Mouse (Mus musculus): ENCODE data around the gene Large1.

- TF ChIP-seq CTCF (conservative IDR thresholded peaks at IDR 0.05; ENCODE audit: low read length) (no peak), NANOG (IDR thresholded peaks at IDR 0.05; ENCODE audit: borderline replicate concordance, low read length) (no peak)
These were observed 434.0 kb downstream of the Large1 start for GRCm38 (mm10) chr8:72919182-72919902.

All from E14TG2a.4 (cell line).